Mouse (Mus musculus) CD4-positive naive resting alpha-beta T cell, adult 76 days (primary cell): Measurements from ENCODE around the gene Il1f6. TPM values are rescaled to one million over a fixed set of nuclear protein-coding genes. Genes with fewer than 3 reads are reported as not detected.

Source experiments
- total RNA-seq: library from RNA; stranded (reverse); gene quantifications from one replicate; pipeline ENCODE4 v1.2.4, GENCODE M21; 2023

Il1f6 gene
- total RNA-seq = not detected

DNA sequence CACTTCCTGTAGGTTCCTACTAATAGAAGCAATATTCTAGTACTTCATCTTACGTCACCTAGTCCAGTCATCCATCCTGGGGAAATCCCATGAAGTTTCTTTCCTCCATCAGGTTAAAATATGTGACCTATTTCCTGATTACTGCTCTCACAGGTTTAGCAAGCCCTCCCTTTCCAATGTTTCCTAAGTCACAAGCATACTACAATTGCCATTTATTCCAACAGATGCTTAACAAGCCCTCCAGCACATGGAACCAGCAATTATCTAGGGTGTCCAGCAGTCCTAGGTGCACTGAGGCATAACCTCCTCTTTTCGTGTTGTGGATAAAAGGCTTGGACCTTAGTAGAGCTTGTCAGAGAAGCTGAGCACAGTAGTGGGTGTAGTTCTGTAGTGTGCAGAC lies at the start of gene Il1f6:
Gene Il1f6 (plus strand): TSS at position 301 of the 400 bp plus-strand sequence.

DNA sequence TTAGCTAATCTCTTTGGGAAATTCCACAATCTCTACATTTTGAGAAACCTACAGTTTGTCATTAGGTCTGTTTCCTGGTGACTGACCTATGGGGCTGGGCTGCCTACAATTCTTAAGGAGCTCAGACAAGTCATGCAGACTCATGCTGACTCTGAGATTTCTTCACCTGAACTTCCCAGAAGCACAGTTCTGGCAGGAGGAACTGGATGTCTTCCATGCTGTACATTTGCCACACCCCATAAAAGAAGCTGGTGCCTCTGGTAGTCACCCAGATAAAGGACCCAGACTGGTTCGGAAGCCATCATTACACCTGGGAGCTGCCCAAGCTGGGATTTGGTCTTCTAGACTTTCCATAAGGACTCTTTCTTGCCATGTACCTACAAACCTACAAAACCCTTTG lies 29.0 kb upstream of the Il1f6 start, which contains the start of gene Il1f9:
Gene Il1f9 (plus strand): TSS at position 301 of the 400 bp plus-strand sequence.

Other genes with a start within 250 kb of the Il1f6 start
- not detected for gene Hnmt, start 166.0 kb upstream of the Il1f6 start, total RNA-seq
- not detected for gene Tbpl2, start 118.8 kb upstream of the Il1f6 start, total RNA-seq
- gene Il1f8, start 62.3 kb upstream of the Il1f6 start, total RNA-seq = not detected
- 0.47 TPM for gene Il1f9, start 28.9 kb upstream of the Il1f6 start, total RNA-seq
- gene Il1f5, start 61.5 kb downstream of the Il1f6 start, total RNA-seq = not detected
- not detected for gene Il1f10, start 75.8 kb downstream of the Il1f6 start, total RNA-seq
- 0.44 TPM for gene Il1rn, start 121.4 kb downstream of the Il1f6 start, total RNA-seq
- gene Psd4, start 152.2 kb downstream of the Il1f6 start, total RNA-seq = 162 TPM